Mouse (Mus musculus) midbrain, embryonic 14.5 days (tissue): Measurements from ENCODE around the gene Smpdl3a. TPM values are rescaled to one million over a fixed set of nuclear protein-coding genes. Genes with fewer than 3 reads are reported as not detected.
A peak's percentile ranks its signal among the peaks of the same experiment; 100 is the strongest.

ENCODE experiments used
- ATAC-seq: fragments of 200-750 bp; cut with Nextera tagmentation; 2 replicates; pipeline ENCODE4 v1.8.0; 2017; ENCODE audit warnings: moderate number of reproducible peaks, moderate library complexity; ENCODE audit not compliant: low FRiP score, low TSS enrichment
- DNase-seq: peaks from one replicate; pipeline ENCODE4 v3.0.0-alpha.2; 2015
- H3K27ac ChIP-seq: fragments of 300-500 bp; sonication (generic); replicated peaks from 2 replicates; pipeline ENCODE4 v1.5.1; 2014; ENCODE audit warnings: mild to moderate bottlenecking, low read depth, low read length, moderate library complexity
- H3K27me3 ChIP-seq: fragments of 300-500 bp; sonication (generic); 2 replicates; pipeline ENCODE4 v1.6.1; 2014; ENCODE audit warnings: low read length, control low read depth, mixed read lengths; ENCODE audit not compliant: control insufficient read depth, insufficient read depth
- H3K36me3 ChIP-seq: fragments of 300-500 bp; sonication (generic); 2 replicates; pipeline ENCODE4 v1.6.1; 2014; ENCODE audit warnings: low read length, control low read depth; ENCODE audit not compliant: control insufficient read depth, insufficient read depth
- H3K4me1 ChIP-seq: fragments of 300-500 bp; sonication (generic); 2 replicates; pipeline ENCODE4 v1.6.1; 2014; ENCODE audit warnings: mild to moderate bottlenecking, antibody characterized with exemption, low read length, control low read depth; ENCODE audit not compliant: control insufficient read depth, insufficient read depth
- H3K4me2 ChIP-seq: fragments of 300-500 bp; sonication (generic); 2 replicates; pipeline ENCODE4 v1.6.1; 2014; ENCODE audit warnings: mild to moderate bottlenecking, low read length, moderate library complexity
- H3K4me3 ChIP-seq: fragments of 300-500 bp; sonication (generic); replicated peaks from 2 replicates; pipeline ENCODE4 v1.5.1; 2014; ENCODE audit warnings: low read depth, low read length
- H3K9ac ChIP-seq: fragments of 300-500 bp; sonication (generic); replicated peaks from 2 replicates; pipeline ENCODE4 v1.6.1; 2014; ENCODE audit warnings: mild to moderate bottlenecking, low read length, moderate library complexity
- H3K9me3 ChIP-seq: fragments of 300-500 bp; sonication (generic); 2 replicates; pipeline ENCODE4 v1.6.1; 2016; ENCODE audit warnings: low read length, control low read depth, mixed read lengths; ENCODE audit not compliant: control insufficient read depth
- WGBS: fragments of 180-500 bp; shearing (Covaris S2); extraction: QIAGEN DNeasy Blood & Tissue Kit; methylation state at CpG from one replicate; pipeline ENCODE4 v1.1.7; 2014; 5-methylcytosine and 5-hydroxymethylcytosine counted together
- polyA plus RNA-seq: library from polyadenylated mRNA; unstranded; fragments of >200 nt; fragmentation: Nextera tagmentation; extraction: Ambion mirVana; gene quantifications from 2 replicates; pipeline ENCODE4 v1.2.1, GENCODE M21; 2014

The Smpdl3a gene
- polyA plus RNA-seq, 1 experiment from 2014 or later, result 18.7 TPM

GRCm38 (mm10) chr10:57783289-57784130, 10.6 kb upstream of the Smpdl3a start:
- Histone ChIP-seq H3K4me3 (0 out of 2 replicates have a peak overlapping the region, but pooled peaks have one; percentile 7), H3K9me3 (no peaks in the 10 kb centered on the region), H3K4me2 (peak overlapping the region; percentile 53), H3K27me3 (no peaks in the 10 kb centered on the region), H3K36me3 (no peaks in the 10 kb centered on the region), H3K9ac (peak overlapping the region; percentile 21), H3K4me1 (peaks cover 20% of the 10 kb centered on the region; the same call in 1 of the 2 replicates), H3K27ac (peak overlapping the region; percentile 83)
- DNase-seq (peak; percentile 63), ATAC-seq (peak; percentile 57; the same call in 1 of the 2 replicates)
- 5% methylated on average over 13 of the region's 13 CpGs for WGBS

- DNase-seq (peak; percentile 93), ATAC-seq (peak; percentile 90)
- Histone ChIP-seq H3K9me3 (no peaks in the 10 kb centered on the region), H3K36me3 (no peaks in the 10 kb centered on the region), H3K4me1 (peaks cover 20% of the 10 kb centered on the region; the same call in 1 of the 2 replicates), H3K27ac (peak overlapping the region; percentile 83), H3K4me3 (peak overlapping the region; percentile 33), H3K9ac (peak overlapping the region; percentile 45), H3K4me2 (peak overlapping the region; percentile 53), H3K27me3 (no peaks in the 10 kb centered on the region)
- 0% methylated on average over 7 of the region's 7 CpGs for WGBS
Measured at GRCm38 (mm10) chr10:57784131-57784875, 9.8 kb upstream of the Smpdl3a start.

- H3K4me3 ChIP-seq, result peak within 1 kb of the TSS; percentile 33
- H3K27ac ChIP-seq, result peak within 1 kb of the TSS; percentile 83
- H3K9ac ChIP-seq, result peak within 1 kb of the TSS; percentile 45
- H3K4me2 ChIP-seq, result peak within 1 kb of the TSS; percentile 53
- no peaks in the 10 kb centered on the region for H3K27me3 ChIP-seq
- H3K9me3 ChIP-seq, result no peaks in the 10 kb centered on the region
- no peak for DNase-seq
- no peak; the same call in 1 of the 2 replicates for ATAC-seq
- 2% methylated on average over 7 of the region's 7 CpGs for WGBS
- H3K4me1 ChIP-seq, result peaks cover 20% of the 10 kb centered on the region; the same call in 1 of the 2 replicates
- no peaks in the 10 kb centered on the region for H3K36me3 ChIP-seq
Measured at GRCm38 (mm10) chr10:57784876-57785150, 9.3 kb upstream of the Smpdl3a start, which contains the start of gene Fabp7. Gene Fabp7 (plus strand): TSS chr10:57784881.

- peak; percentile 10 for DNase-seq
- H3K36me3 ChIP-seq, result no peaks in the 10 kb centered on the region
- peaks cover 20% of the 10 kb centered on the region; the same call in 1 of the 2 replicates for H3K4me1 ChIP-seq
- peak overlapping the region; percentile 45 for H3K9ac ChIP-seq
- peak overlapping the region; percentile 53 for H3K4me2 ChIP-seq
- WGBS, result 11% methylated on average over 2 of the region's 2 CpGs
- no peaks in the 10 kb centered on the region for H3K9me3 ChIP-seq
- H3K4me3 ChIP-seq, result peak overlapping the region; percentile 33
- ATAC-seq, result no peak
- no peaks in the 10 kb centered on the region for H3K27me3 ChIP-seq
- peak overlapping the region; percentile 83 for H3K27ac ChIP-seq
Measured at GRCm38 (mm10) chr10:57785552-57785951, 8.6 kb upstream of the Smpdl3a start.

GRCm38 (mm10) chr10:57792957-57793356, 1.2 kb upstream of the Smpdl3a start:
- no peak for DNase-seq
- Histone ChIP-seq H3K4me2 (no peak overlapping the region), H3K4me3 (no peak overlapping the region), H3K9me3 (peaks cover 5% of the 10 kb centered on the region), H3K27me3 (no peaks in the 10 kb centered on the region), H3K4me1 (0 out of 2 replicates have a peak, but pooled peaks cover 11% of the 10 kb centered on the region), H3K9ac (no peak overlapping the region), H3K27ac (no peak overlapping the region), H3K36me3 (no peaks in the 10 kb centered on the region)
- no peak for ATAC-seq
- 95% methylated on average over 1 of the region's 1 CpGs for WGBS

- Histone ChIP-seq H3K27ac (peak overlapping the region; percentile 55), H3K9ac (peak overlapping the region; percentile 70), H3K9me3 (peaks cover 5% of the 10 kb centered on the region), H3K36me3 (no peaks in the 10 kb centered on the region), H3K27me3 (no peaks in the 10 kb centered on the region), H3K4me1 (0 out of 2 replicates have a peak, but pooled peaks cover 11% of the 10 kb centered on the region), H3K4me2 (peak overlapping the region; percentile 97), H3K4me3 (peak overlapping the region; percentile 55)
- ATAC-seq (peak; percentile 75), DNase-seq (peak; percentile 62)
- under 1% methylated on average over 44 of the region's 44 CpGs for WGBS
Measured at GRCm38 (mm10) chr10:57794491-57795461, 641 bp downstream of the Smpdl3a start.

GRCm38 (mm10) chr10:57795542-57795941, 1.4 kb downstream of the Smpdl3a start:
- H3K27me3 ChIP-seq, result no peaks in the 10 kb centered on the region
- H3K9ac ChIP-seq, result no peak overlapping the region
- no peak for ATAC-seq
- H3K4me3 ChIP-seq, result no peak overlapping the region
- no peaks in the 10 kb centered on the region for H3K36me3 ChIP-seq
- H3K27ac ChIP-seq, result no peak overlapping the region
- WGBS, result 46% methylated on average over 4 of the region's 4 CpGs
- peak overlapping the region; percentile 97 for H3K4me2 ChIP-seq
- peaks cover 5% of the 10 kb centered on the region for H3K9me3 ChIP-seq
- H3K4me1 ChIP-seq, result 0 out of 2 replicates have a peak, but pooled peaks cover 11% of the 10 kb centered on the region
- peak; percentile 14 for DNase-seq

GRCm38 (mm10) chr10:57796057-57796456, 1.9 kb downstream of the Smpdl3a start:
- Histone ChIP-seq H3K27me3 (no peaks in the 10 kb centered on the region), H3K4me1 (0 out of 2 replicates have a peak, but pooled peaks cover 11% of the 10 kb centered on the region), H3K9me3 (peaks cover 5% of the 10 kb centered on the region), H3K4me2 (0 out of 2 replicates have a peak overlapping the region, but pooled peaks have one; percentile 97), H3K4me3 (no peak overlapping the region), H3K9ac (no peak overlapping the region), H3K36me3 (no peaks in the 10 kb centered on the region), H3K27ac (no peak overlapping the region)
- 61% methylated on average over 4 of the region's 4 CpGs for WGBS
- ATAC-seq (peak; percentile 39), DNase-seq (peak; percentile 67)
